Mouse (Mus musculus): ENCODE data around the gene 1700016D06Rik. TPM values are rescaled to one million over a fixed set of nuclear protein-coding genes. Genes with fewer than 3 reads are reported as not detected.

Gene 1700016D06Rik
- polyA plus RNA-seq, 1 experiment, result not detected

DNA sequence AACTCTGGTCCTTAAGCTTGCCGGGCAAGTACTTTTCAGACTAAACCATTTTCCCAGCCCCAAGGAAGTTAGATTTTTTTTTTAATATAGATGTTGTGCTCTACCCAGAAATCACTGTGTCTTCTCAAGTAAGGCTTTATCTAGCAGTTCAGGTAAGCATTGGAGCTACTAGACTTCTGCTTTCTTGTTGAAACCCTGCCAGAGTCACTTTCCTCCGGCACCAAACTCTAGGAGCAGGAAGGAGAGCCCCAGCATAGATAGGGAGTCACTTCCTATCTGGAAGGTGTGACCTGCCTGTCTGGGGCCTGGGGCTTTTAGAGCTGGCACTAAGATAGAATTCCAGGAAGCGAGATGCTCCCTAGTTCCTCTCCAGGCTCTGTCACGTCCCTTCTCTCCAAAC lies 16.3 kb upstream of the 1700016D06Rik start:
- 47% methylated on average over 4 of the region's 4 CpGs for WGBS
- H3K27ac ChIP-seq (ENCODE audit: control insufficient read depth, insufficient read depth, low read length), result no peak overlapping the region
- DNase-seq, result no peak
- no peak overlapping the region for H3K4me3 ChIP-seq (ENCODE audit: control insufficient read depth, insufficient read depth, low read length)
- H3K36me3 ChIP-seq (ENCODE audit: control insufficient read depth, insufficient read depth, low read length), result no peaks in the 10 kb centered on the region
- H3K27me3 ChIP-seq (ENCODE audit: control insufficient read depth, insufficient read depth, low read length), result no peaks in the 10 kb centered on the region
- no peaks in the 10 kb centered on the region for H3K4me1 ChIP-seq (replicated peaks; ENCODE audit: control insufficient read depth, insufficient read depth, low read length)
- TF ChIP-seq POLR2A (IDR thresholded peaks at IDR 0.05; ENCODE audit: control insufficient read depth, extremely low read depth, insufficient read depth, low read length, poor library complexity) (no peak), CTCF (IDR thresholded peaks at IDR 0.05; ENCODE audit: borderline replicate concordance, control insufficient read depth, extremely low read depth, insufficient read depth, low read length, poor library complexity) (no peak)

DNA sequence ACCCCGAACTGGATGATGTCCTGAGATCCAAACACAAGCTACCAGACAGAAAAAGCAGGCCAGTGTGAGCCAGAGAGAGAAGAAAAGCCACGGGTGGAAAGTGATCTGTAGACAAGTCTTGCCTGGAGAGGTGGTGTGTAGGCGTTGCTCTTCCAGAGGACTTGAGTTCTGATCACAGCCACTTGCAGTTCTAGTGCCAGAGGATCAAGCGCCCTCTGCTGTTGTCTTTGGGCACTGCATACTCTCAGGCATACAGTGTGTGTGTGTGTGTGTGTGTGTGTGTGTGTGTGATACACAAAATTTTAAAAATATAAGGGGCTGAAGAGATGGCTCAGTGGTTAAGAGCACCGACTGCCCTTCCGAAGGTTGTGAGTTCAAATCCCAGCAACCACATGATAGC lies 11.4 kb upstream of the 1700016D06Rik start:
- Histone ChIP-seq H3K27me3 (ENCODE audit: control insufficient read depth, insufficient read depth, low read length) (no peaks in the 10 kb centered on the region), H3K27ac (ENCODE audit: control insufficient read depth, insufficient read depth, low read length) (no peak overlapping the region), H3K4me1 (replicated peaks; ENCODE audit: control insufficient read depth, insufficient read depth, low read length) (no peaks in the 10 kb centered on the region), H3K4me3 (ENCODE audit: control insufficient read depth, insufficient read depth, low read length) (no peak overlapping the region), H3K36me3 (ENCODE audit: control insufficient read depth, insufficient read depth, low read length) (no peaks in the 10 kb centered on the region)
- WGBS, result 84% methylated on average over 6 of the region's 6 CpGs
- DNase-seq, result peak; percentile 20
- TF ChIP-seq POLR2A (IDR thresholded peaks at IDR 0.05; ENCODE audit: control insufficient read depth, extremely low read depth, insufficient read depth, low read length, poor library complexity) (no peak), CTCF (IDR thresholded peaks at IDR 0.05; ENCODE audit: borderline replicate concordance, control insufficient read depth, extremely low read depth, insufficient read depth, low read length, poor library complexity) (no peak)

DNA sequence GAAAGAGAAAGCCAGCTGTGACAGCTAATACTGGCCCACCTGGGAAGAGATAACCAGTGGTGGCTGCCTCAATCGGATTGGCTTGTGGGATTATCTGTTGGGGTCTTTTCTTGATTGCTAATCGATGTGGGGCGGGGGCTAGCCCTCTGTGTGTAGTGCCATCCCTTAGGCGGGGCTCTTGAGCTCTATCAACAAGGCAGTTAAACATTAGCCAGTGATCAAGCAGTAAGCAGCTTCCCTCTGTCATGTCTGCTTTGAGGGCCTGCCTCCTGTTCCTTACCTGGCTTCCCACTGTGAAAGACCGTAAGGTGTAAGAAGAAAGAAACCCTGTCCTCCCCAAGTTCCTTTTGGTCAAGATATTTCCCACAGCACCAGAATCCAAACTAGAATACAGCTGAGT lies 9.6 kb upstream of the 1700016D06Rik start:
- H3K4me3 ChIP-seq (ENCODE audit: control insufficient read depth, insufficient read depth, low read length), result no peak overlapping the region
- no peak for DNase-seq
- H3K36me3 ChIP-seq (ENCODE audit: control insufficient read depth, insufficient read depth, low read length), result no peaks in the 10 kb centered on the region
- H3K27ac ChIP-seq (ENCODE audit: control insufficient read depth, insufficient read depth, low read length), result no peak overlapping the region
- WGBS, result 75% methylated on average over 5 of the region's 5 CpGs
- no peaks in the 10 kb centered on the region for H3K4me1 ChIP-seq (replicated peaks; ENCODE audit: control insufficient read depth, insufficient read depth, low read length)
- H3K27me3 ChIP-seq (ENCODE audit: control insufficient read depth, insufficient read depth, low read length), result no peaks in the 10 kb centered on the region
- no peak for TF ChIP-seq POLR2A (IDR thresholded peaks at IDR 0.05; ENCODE audit: control insufficient read depth, extremely low read depth, insufficient read depth, low read length, poor library complexity)

DNA sequence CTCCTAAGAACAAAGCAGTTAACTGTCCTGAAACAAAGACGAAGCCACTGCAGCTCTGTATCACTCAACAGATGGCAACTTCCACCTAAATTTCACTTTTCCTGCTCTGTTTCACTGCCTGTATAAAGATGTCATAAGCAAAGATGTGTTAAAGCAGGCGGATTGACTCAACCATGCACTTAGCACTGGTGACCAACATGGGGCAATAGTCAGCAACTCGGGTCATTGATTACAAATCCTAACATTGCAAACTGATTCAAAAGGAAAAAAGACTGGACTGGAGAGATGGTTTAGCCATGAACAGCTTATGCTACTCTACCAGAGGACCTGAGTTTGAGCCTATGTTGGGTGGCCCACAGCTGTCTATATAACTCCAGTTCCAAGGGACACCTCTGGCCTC lies 8.7 kb upstream of the 1700016D06Rik start:
- H3K36me3 ChIP-seq (ENCODE audit: control insufficient read depth, insufficient read depth, low read length), result no peaks in the 10 kb centered on the region
- H3K27ac ChIP-seq (ENCODE audit: control insufficient read depth, insufficient read depth, low read length), result no peak overlapping the region
- no peak for DNase-seq
- TF ChIP-seq CTCF (IDR thresholded peaks at IDR 0.05; ENCODE audit: borderline replicate concordance, control insufficient read depth, extremely low read depth, insufficient read depth, low read length, poor library complexity) (no peak), POLR2A (IDR thresholded peaks at IDR 0.05; ENCODE audit: control insufficient read depth, extremely low read depth, insufficient read depth, low read length, poor library complexity) (no peak)
- 87% methylated on average over 3 of the region's 3 CpGs for WGBS
- no peak overlapping the region for H3K4me3 ChIP-seq (ENCODE audit: control insufficient read depth, insufficient read depth, low read length)
- H3K4me1 ChIP-seq (replicated peaks; ENCODE audit: control insufficient read depth, insufficient read depth, low read length), result no peaks in the 10 kb centered on the region
- no peaks in the 10 kb centered on the region for H3K27me3 ChIP-seq (ENCODE audit: control insufficient read depth, insufficient read depth, low read length)

DNA sequence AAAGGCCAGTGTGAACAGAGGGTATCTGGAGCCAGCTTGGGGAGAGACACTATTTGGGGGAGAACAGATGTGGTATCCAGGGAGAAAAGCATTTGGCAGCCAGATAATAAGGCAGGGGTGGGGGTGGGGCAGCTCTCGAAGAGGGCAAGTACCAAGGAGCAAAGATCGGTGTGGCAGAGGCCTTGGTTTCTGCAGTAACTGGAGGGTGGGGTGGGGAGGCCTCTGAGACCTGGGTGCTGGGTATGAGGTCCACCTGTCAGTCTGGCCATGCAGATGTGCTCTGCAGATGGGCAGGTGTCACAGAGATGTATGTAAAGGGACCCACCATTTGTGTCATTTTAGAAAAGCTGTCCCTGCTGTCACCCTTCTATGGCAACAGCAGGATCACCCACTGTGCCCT lies 8.0 kb upstream of the 1700016D06Rik start:
- no peak for TF ChIP-seq CTCF (IDR thresholded peaks at IDR 0.05; ENCODE audit: borderline replicate concordance, control insufficient read depth, extremely low read depth, insufficient read depth, low read length, poor library complexity)
- TF ChIP-seq POLR2A (IDR thresholded peaks at IDR 0.05; ENCODE audit: control insufficient read depth, extremely low read depth, insufficient read depth, low read length, poor library complexity), result no peak
- no peak overlapping the region for H3K4me3 ChIP-seq (ENCODE audit: control insufficient read depth, insufficient read depth, low read length)
- 87% methylated on average over 2 of the region's 2 CpGs for WGBS
- no peak overlapping the region for H3K27ac ChIP-seq (ENCODE audit: control insufficient read depth, insufficient read depth, low read length)
- H3K36me3 ChIP-seq (ENCODE audit: control insufficient read depth, insufficient read depth, low read length), result no peaks in the 10 kb centered on the region
- H3K4me1 ChIP-seq (replicated peaks; ENCODE audit: control insufficient read depth, insufficient read depth, low read length), result no peaks in the 10 kb centered on the region
- H3K27me3 ChIP-seq (ENCODE audit: control insufficient read depth, insufficient read depth, low read length), result no peaks in the 10 kb centered on the region
- no peak for DNase-seq

DNA sequence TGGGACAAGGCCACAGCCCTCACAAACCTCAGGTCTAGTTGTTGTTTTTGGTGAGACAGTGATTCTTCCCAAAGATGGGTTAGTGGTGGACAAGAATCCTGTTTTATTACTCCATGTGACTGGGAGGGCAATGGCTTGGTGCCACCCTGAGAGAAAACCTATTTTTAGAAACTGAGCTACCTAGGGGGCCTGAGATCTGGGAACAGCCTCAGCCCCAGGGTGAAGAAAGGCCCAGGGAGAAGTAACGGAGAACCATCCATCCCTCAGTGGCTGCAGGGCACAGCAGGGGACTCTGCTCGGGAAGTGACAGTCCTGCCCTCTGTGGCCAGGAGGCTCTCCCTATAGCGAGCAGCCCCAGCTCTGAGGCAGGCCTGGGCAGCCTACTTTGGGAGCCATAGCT lies 6.8 kb upstream of the 1700016D06Rik start:
- 66% methylated on average over 3 of the region's 3 CpGs for WGBS
- Histone ChIP-seq H3K4me3 (ENCODE audit: control insufficient read depth, insufficient read depth, low read length) (no peak overlapping the region), H3K4me1 (replicated peaks; ENCODE audit: control insufficient read depth, insufficient read depth, low read length) (no peaks in the 10 kb centered on the region), H3K27me3 (ENCODE audit: control insufficient read depth, insufficient read depth, low read length) (no peaks in the 10 kb centered on the region), H3K27ac (ENCODE audit: control insufficient read depth, insufficient read depth, low read length) (no peak overlapping the region), H3K36me3 (ENCODE audit: control insufficient read depth, insufficient read depth, low read length) (no peaks in the 10 kb centered on the region)
- no peak for DNase-seq
- TF ChIP-seq CTCF (IDR thresholded peaks at IDR 0.05; ENCODE audit: borderline replicate concordance, control insufficient read depth, extremely low read depth, insufficient read depth, low read length, poor library complexity) (no peak), POLR2A (IDR thresholded peaks at IDR 0.05; ENCODE audit: control insufficient read depth, extremely low read depth, insufficient read depth, low read length, poor library complexity) (no peak)

DNA sequence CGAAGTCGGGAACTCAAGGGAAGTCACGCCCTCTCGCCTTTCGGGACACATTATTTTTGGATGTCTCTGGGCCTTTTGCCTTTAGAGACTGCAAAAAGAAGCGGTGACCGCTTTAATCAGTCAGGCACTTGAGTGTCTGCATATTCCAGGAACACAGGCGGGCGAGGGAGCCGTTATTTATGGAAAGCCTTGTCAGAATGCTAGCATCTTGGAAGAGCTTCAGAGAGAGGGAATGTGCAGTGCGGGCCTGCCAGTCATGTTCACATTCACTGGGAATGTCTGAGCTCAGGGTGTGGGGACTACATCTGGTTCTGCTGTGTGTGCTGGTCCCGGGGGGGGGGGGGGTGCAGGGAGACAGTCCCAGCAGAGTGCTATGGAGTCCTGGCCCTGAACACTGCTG lies 5.0 kb upstream of the 1700016D06Rik start:
- Histone ChIP-seq H3K27me3 (ENCODE audit: control insufficient read depth, insufficient read depth, low read length) (no peaks in the 10 kb centered on the region; the same call in 1 of the 2 replicates), H3K4me1 (replicated peaks; ENCODE audit: control insufficient read depth, insufficient read depth, low read length) (no peaks in the 10 kb centered on the region), H3K27ac (ENCODE audit: control insufficient read depth, insufficient read depth, low read length) (no peak overlapping the region), H3K36me3 (ENCODE audit: control insufficient read depth, insufficient read depth, low read length) (no peaks in the 10 kb centered on the region), H3K4me3 (ENCODE audit: control insufficient read depth, insufficient read depth, low read length) (no peak overlapping the region)
- DNase-seq, result no peak
- TF ChIP-seq POLR2A (IDR thresholded peaks at IDR 0.05; ENCODE audit: control insufficient read depth, extremely low read depth, insufficient read depth, low read length, poor library complexity), result no peak
- TF ChIP-seq CTCF (IDR thresholded peaks at IDR 0.05; ENCODE audit: borderline replicate concordance, control insufficient read depth, extremely low read depth, insufficient read depth, low read length, poor library complexity), result no peak
- 95% methylated on average over 12 of the region's 12 CpGs for WGBS

Data from thymus, adult 2 months (tissue).